Mouse (Mus musculus) hematopoietic stem cell, adult 5-6 weeks (primary cell): ENCODE data around the gene Caap1. TPM values are rescaled to one million over a fixed set of nuclear protein-coding genes. Genes with fewer than 3 reads are reported as not detected.

Experiments used
- ATAC-seq, 2 experiments: fragments of 125-278 bp in 1 of 2; replicated peaks in 1 of 2; 2 replicates each; pipeline ENCODE4 v1.8.0; 2016 to 2017; ENCODE audit warnings: inconsistent platforms in 2 of 2, mild to moderate bottlenecking in 2 of 2, moderate number of reproducible peaks in 2 of 2, low read depth in 1 of 2, moderate TSS enrichment in 1 of 2; ENCODE audit not compliant: low FRiP score in 2 of 2, poor library complexity in 2 of 2, severe bottlenecking in 2 of 2, insufficient read depth in 1 of 2, low TSS enrichment in 1 of 2
- total RNA-seq: library from RNA; stranded (forward); fragments of 172-1452, 232-1000 nt; gene quantifications from 2 replicates; pipeline ENCODE4 v1.2.3, GENCODE M21; 2017

Gene Caap1
- total RNA-seq = 22.0 and 30.4 TPM in 2 replicates

- peak; percentile 99 for ATAC-seq
Measured at GRCm38 (mm10) chr4:94556265-94557054, at the start of gene Caap1, which contains the start of gene Gm10306. Caap1 (minus strand) TSS chr4:94556796. Gm10306 (plus strand) TSS chr4:94556546.

GRCm38 (mm10) chr4:94605591-94605990 lies 49.0 kb upstream of the Caap1 start:
- ATAC-seq = no peak

- no peak for ATAC-seq
Measured at GRCm38 (mm10) chr4:94604452-94605019, 47.9 kb upstream of the Caap1 start.

GRCm38 (mm10) chr4:94603031-94603629 lies 46.5 kb upstream of the Caap1 start, which contains the start of gene Plaa:
Plaa (minus strand) TSS chr4:94603244.
- ATAC-seq = peak; percentile 97 to 98

DNA sequence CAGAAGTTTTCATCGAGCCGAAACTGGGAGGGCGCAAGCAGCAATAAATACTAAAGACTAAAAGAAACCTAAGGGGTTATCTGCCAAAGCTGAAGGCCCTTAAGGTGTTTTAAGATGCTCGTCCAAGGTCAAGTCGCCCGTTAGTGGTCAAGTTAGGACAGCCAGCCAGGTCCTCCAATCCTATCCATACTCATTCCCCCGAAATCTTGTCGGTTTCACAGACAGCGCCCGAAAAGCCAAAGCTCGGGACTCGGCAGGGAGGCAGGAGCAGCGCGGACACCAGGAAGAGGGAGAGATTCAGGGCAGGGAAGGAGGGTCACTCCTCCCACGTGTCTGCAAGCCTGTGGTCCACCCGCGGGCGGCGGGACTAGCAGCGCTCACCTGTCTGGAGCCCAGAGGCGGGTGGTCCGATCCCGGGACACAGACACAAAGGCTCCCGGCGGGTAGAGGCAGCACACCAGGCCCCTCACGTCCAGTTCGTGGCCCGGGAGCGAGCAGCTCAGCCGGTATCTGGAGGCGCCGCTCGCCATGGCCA lies 46.0 kb upstream of the Caap1 start:
- ATAC-seq = peak; percentile 4 to 31; a peak in 3 of 4 replicates

- ATAC-seq = no peak
Measured at GRCm38 (mm10) chr4:94601395-94601794, 44.8 kb upstream of the Caap1 start.

DNA sequence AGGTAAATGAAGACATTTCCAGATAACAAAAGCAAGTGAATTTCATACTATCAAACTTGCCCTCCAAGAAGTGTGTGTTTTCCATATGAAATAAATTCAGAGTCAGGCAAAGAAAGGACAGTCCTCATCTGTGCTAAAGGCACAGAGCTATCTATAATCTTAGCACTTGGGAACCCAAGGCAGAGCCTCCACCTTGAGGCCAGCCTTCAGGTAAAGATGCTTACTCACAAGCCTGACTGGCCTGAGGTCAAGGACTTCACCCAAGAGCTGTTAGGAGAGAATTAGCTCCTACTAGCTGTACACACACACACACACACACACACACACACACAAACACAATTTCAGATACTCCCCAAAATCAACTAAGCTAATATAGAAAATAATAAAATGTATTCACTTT lies 36.1 kb upstream of the Caap1 start:
- no peak for ATAC-seq

DNA sequence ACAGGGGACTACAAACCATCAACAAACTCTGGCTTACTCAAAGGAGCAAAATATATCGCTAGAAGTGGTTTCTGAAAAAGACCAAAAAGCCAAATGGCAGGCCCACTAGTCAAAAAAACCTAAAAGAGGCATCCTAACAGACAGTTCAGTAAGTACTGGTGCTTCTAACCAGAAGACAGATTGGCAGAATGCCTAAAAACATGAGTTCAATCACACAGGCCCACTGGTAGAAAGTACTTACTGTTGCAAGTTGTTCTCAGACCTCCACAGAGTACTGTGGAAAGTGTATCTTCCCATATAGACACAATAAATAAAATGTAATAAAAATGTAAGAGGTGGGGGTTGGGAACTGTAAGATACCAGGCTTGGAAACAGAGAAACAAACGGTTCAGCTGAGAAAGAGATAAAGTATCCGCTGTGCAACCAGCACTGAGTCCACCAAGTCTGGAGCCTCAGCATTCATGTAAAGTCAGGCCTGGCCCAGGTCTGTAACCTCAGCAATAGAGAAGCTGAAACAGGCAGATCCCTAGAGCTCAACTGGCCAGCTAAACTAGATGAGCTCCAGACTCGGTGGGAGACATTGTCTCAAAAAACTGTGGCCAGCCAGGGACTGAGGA lies 35.3 kb upstream of the Caap1 start:
- ATAC-seq = no peak

DNA sequence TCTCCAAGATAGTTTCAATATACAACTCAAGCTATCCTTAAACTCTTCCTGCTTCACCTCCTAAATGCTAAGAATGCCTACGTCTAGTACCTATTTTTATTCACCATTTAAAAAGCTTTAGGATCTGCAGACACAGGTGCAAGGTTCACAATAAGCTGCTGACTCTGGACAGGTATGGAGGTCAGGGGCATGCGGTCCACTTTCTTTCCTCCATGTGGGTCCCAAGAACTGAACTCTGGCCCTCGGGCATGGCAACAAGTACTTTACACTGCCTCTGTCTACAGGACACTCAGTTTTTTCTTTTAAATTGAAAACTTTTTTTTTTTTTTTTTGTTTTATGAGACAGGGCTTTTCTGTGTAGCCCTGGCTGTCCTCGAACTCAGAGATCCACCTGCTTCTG lies 16.1 kb upstream of the Caap1 start:
- ATAC-seq = no peak

- 0 out of 4 replicates have a peak, but pooled peaks of 1 of the 2 experiments have one; percentile 22 for ATAC-seq
Measured at GRCm38 (mm10) chr4:94564297-94564696, 7.7 kb upstream of the Caap1 start.

- ATAC-seq = no peak
Measured at GRCm38 (mm10) chr4:94561954-94562648, 5.5 kb upstream of the Caap1 start.

GRCm38 (mm10) chr4:94560316-94560715 lies 3.7 kb upstream of the Caap1 start:
- ATAC-seq = no peak

DNA sequence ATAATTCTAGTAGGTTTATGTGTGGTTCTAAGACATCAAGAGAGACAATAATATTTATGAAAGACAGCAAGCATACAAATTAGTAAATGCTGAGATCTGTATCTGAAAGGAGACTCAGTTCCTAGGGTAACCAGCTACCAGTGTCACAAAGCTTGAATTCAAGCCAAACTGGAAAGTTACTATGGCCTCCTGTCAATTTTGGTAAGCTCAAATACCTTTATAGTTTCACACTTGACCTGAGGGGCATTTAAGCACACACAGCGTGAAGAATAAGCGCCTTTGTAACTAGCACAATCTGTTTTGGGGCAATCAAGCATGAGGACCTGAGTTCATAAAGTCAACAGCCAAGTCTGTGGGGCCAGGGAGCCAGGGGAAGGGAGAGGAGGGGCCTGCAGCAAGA lies 2.7 kb upstream of the Caap1 start:
- no peak for ATAC-seq

DNA sequence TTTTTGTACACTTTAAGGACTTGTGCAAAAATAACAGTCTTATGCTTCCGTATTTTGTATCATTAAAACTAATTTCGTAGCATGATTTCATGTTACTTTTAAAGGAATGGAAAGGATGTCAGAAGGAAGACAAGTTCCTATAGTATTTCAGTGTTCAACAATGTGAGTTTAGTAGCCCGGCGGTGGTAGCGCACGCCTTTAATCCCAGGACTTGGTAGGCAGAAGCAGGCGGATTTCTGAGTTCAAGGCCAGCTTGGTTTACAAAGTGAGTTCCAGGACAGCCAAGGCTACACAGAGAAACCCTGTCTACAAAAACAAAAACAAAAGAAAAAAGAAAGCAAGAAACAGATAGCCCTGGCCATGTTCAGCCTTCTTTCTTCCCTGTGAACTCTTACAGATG lies 549 bp upstream of the Caap1 start:
- no peak for ATAC-seq

- no peak for ATAC-seq
Measured at GRCm38 (mm10) chr4:94554955-94555494, 1.6 kb downstream of the Caap1 start.

DNA sequence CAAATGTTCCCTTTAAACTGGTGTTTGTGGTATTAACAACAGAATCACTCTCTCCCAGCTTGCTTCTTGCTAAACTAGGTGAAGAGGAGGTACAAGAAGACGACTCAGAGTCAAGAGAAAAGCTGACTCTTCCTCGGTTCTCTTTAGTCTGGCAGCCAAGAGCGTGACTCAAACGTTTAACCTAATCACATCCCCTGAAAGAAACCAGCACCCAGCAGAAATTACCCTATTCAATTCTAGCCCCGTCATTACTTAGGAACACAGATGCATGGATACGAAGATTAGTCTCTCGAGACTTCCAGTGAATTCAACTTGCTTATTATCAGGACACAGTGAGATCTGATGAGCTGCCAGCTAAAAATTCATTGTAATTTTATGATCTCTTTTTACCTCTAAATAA lies 12.3 kb downstream of the Caap1 start:
- ATAC-seq = no peak

GRCm38 (mm10) chr4:94543041-94543440 lies 13.6 kb downstream of the Caap1 start:
- ATAC-seq = no peak
